Mouse (Mus musculus) lung, embryonic 14.5 days (tissue): ENCODE results near the gene Usp37. TPM values are rescaled to one million over a fixed set of nuclear protein-coding genes. Genes with fewer than 3 reads are reported as not detected.
A peak's percentile ranks its signal among the peaks of the same experiment; 100 is the strongest.

ENCODE experiments used
- ATAC-seq: fragments of 200-750 bp; cut with Nextera tagmentation; 2 replicates; pipeline ENCODE4 v1.8.0; 2017; ENCODE audit warnings: mild to moderate bottlenecking, moderate TSS enrichment, moderate library complexity; ENCODE audit not compliant: insufficient read depth
- DNase-seq: peaks from one replicate; pipeline ENCODE4 v3.0.0-alpha.2; 2015
- H3K27ac ChIP-seq: fragments of 300-500 bp; sonication (generic); 2 replicates; pipeline ENCODE4 v1.5.1; 2014; ENCODE audit warnings: low read depth, mild to moderate bottlenecking, moderate library complexity
- H3K27me3 ChIP-seq: fragments of 300-500 bp; sonication (generic); 2 replicates; pipeline ENCODE4 v1.6.1; 2014; ENCODE audit warnings: low read length, control low read depth; ENCODE audit not compliant: insufficient read depth
- H3K36me3 ChIP-seq: fragments of 300-500 bp; sonication (generic); 2 replicates; pipeline ENCODE4 v1.6.1; 2014; ENCODE audit warnings: control low read depth; ENCODE audit not compliant: insufficient read depth
- H3K4me1 ChIP-seq: fragments of 300-500 bp; sonication (generic); 2 replicates; pipeline ENCODE4 v1.6.1; 2014; ENCODE audit warnings: antibody characterized with exemption, control low read depth; ENCODE audit not compliant: insufficient read depth
- H3K4me2 ChIP-seq: fragments of 300-500 bp; sonication (generic); 2 replicates; pipeline ENCODE4 v1.6.1; 2014; ENCODE audit warnings: mild to moderate bottlenecking
- H3K4me3 ChIP-seq: fragments of 300-500 bp; sonication (generic); 2 replicates; pipeline ENCODE4 v1.5.1; 2014; ENCODE audit warnings: low read depth, low read length
- H3K9ac ChIP-seq: fragments of 300-500 bp; sonication (generic); 2 replicates; pipeline ENCODE4 v1.6.1; 2014
- H3K9me3 ChIP-seq: fragments of 300-500 bp; sonication (generic); 2 replicates; pipeline ENCODE4 v1.6.1; 2016; ENCODE audit warnings: low read depth, low read length, control low read depth
- CTCF ChIP-seq: IDR thresholded peaks from 2 replicates; pipeline ENCODE4 v1.5.1; 2016; ENCODE audit warnings: antibody characterized with exemption, low read depth
- WGBS: fragments of 180-500 bp; shearing (Covaris S2); extraction: QIAGEN DNeasy Blood & Tissue Kit; methylation state at CpG from one replicate; pipeline ENCODE4 v1.1.7; 2014; 5-methylcytosine and 5-hydroxymethylcytosine counted together
- microRNA counts: library from miRNA; unstranded; fragments of <30 nt; microRNA quantifications from one replicate; lab custom pipeline; 2016
- microRNA-seq: library from miRNA; unstranded; fragments of <30 nt; microRNA quantifications from one replicate; pipeline ENCODE4, GENCODE M21; 2016; ENCODE audit warnings: borderline number of aligned reads
- polyA plus RNA-seq: library from polyadenylated mRNA; unstranded; fragments of >200 nt; fragmentation: Nextera tagmentation; extraction: Ambion mirVana; gene quantifications from 2 replicates; pipeline ENCODE4 v1.2.1, GENCODE M21; 2014

Usp37 gene
- polyA plus RNA-seq, 1 experiment from 2014 or later, result 40.4 TPM

DNA sequence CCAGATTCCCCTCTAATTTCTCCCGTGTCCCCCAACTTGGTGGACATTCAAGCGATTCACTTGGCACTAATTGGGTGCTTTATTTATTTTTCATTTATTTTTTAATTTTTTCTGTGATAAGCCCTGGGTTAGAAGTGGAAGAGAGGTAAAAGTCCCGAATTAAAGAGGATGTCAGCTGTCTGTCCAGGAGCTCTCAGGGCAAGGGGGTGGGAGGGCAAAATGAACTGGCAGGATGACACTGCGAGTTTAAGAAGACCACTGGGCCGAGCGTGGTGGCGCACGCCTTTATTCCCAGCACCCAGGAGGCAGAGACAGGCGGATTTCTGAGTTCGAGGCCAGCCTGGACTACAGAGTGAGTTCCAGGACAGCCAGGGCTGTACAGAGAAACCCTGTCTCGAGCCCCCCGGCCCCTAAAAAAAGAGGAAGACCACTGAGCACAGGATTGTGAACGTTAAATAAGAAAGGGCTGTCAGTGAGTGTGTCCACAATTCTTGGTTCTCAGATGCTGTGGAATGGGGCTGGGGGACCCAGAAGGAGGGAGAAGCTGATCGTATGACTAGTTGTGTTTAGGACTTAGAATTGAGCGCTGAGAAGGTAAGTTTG lies 156.6 kb downstream of the Usp37 start:
- ATAC-seq (no peak), DNase-seq (no peak)
- Histone ChIP-seq H3K36me3 (no peaks in the 10 kb centered on the region), H3K9me3 (no peaks in the 10 kb centered on the region), H3K27me3 (no peaks in the 10 kb centered on the region), H3K9ac (no peak overlapping the region), H3K4me3 (peak overlapping the region; percentile 53), H3K4me2 (peak overlapping the region; percentile 66), H3K27ac (peak overlapping the region; percentile 99), H3K4me1 (peaks cover 12% of the 10 kb centered on the region)
- 52% methylated on average over 15 of the region's 15 CpGs for WGBS
- no peak for TF ChIP-seq CTCF

DNA sequence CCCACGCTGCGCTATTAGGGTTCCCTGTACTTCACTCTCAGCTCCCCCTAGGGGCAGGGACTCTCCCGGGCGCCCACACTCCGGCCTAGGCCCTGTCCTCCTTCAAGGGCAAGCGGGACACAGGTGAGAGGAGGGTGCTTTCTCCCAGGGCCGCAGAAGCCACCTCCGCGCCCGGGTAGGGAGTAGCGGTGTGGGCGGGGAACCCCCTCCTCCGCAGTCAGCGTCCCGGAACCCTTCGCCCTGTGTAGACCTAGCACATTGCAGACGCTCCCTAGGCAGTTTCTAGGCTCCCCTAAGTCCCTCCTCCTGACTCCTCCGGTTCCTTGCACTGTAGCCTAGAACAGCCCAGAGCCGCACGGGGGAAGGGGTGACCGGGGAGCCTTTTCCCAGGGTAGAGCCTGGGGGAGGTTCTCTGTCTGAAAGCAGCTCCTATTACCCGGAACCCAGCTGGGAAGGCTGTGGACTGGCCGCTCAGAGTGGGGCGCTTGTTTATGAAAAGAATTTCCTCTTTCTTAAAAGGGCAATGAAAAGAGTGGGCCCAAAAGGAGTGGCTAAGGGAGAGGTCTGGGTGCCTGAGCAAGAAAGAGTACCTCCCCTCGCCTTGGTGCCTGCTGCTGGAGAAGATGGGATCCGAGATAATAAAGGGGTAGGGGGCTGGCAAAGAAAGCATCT lies 157.2 kb downstream of the Usp37 start:
- WGBS, result under 1% methylated on average over 26 of the region's 26 CpGs

DNA sequence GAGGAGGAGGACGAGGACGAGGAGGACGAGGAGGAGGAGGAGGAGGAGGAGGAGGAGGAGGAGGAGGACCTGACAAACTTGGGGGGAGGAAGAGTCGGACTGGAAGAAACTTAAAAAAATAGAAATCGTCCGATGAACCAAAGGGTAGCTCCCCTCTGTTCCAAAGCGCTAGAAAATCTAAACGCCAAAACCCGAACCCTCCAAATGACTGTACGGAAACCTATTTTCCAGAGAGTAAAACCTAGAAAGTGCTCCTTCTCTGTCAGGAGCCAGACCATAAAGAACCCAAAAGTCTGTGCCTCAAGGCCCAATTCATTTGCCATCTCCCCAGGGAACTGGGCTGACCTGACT lies 157.7 kb downstream of the Usp37 start:
- H3K36me3 ChIP-seq, result no peaks in the 10 kb centered on the region
- WGBS, result 47% methylated on average over 7 of the region's 10 CpGs
- peak overlapping the region; percentile 53 for H3K4me3 ChIP-seq
- no peaks in the 10 kb centered on the region for H3K27me3 ChIP-seq
- H3K9ac ChIP-seq, result peak overlapping the region; percentile 71
- peaks cover 12% of the 10 kb centered on the region for H3K4me1 ChIP-seq
- peak overlapping the region; percentile 66 for H3K4me2 ChIP-seq
- peak overlapping the region; percentile 99 for H3K27ac ChIP-seq
- ATAC-seq (no peak), DNase-seq (no peak)
- no peak for TF ChIP-seq CTCF
- no peaks in the 10 kb centered on the region for H3K9me3 ChIP-seq

More for the DNA sequence above, 157.2 kb downstream of the Usp37 start:
- H3K9me3 ChIP-seq, result no peaks in the 10 kb centered on the region
- peak overlapping the region; percentile 71 for H3K9ac ChIP-seq
- DNase-seq, result peak; percentile 97
- peak overlapping the region; percentile 99 for H3K27ac ChIP-seq
- TF ChIP-seq CTCF, result peak; percentile 62
- H3K27me3 ChIP-seq, result no peaks in the 10 kb centered on the region
- H3K4me3 ChIP-seq, result peak overlapping the region; percentile 53
- ATAC-seq, result peak; percentile 91
- H3K36me3 ChIP-seq, result no peaks in the 10 kb centered on the region
- peaks cover 12% of the 10 kb centered on the region for H3K4me1 ChIP-seq
- H3K4me2 ChIP-seq, result peak overlapping the region; percentile 66

DNA sequence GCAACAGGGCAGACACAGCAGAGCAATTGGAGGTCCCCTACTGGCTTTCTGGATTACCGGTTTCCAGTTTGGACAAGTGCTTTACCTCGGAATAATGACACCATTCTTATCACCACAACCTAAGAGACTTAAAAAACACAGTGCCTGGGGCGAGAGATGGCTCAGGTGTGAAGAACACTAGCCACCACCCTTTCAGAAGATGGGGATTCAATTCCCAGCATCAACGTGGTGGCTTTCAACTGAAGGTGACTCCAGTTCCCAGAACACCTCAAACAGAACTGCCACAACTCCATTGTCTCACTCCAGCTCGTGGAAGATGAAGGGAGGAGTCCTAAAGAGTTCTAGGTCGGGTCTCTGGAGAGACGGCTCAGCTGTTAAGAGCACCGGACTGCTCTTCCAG lies 158.6 kb downstream of the Usp37 start:
- no peak for TF ChIP-seq CTCF

More for the DNA sequence above, 158.6 kb downstream of the Usp37 start:
- ATAC-seq (no peak), DNase-seq (no peak)
- Histone ChIP-seq H3K4me1 (peaks cover 7% of the 10 kb centered on the region), H3K4me2 (no peak overlapping the region), H3K9me3 (no peaks in the 10 kb centered on the region), H3K4me3 (no peak overlapping the region), H3K9ac (no peak overlapping the region), H3K27me3 (no peaks in the 10 kb centered on the region), H3K36me3 (no peaks in the 10 kb centered on the region), H3K27ac (no peak overlapping the region)
- 83% methylated on average over 8 of the region's 8 CpGs for WGBS

MicroRNA genes within 50 kb of the gene (microRNA counts, 519-probe panel; counts per million panel counts)
- 3,580 counts per million, percentile 74 among the panel's probes with 10 or more counts for microRNA mmu-miR-26b (lab: Ali Mortazavi, UCI)

Small RNA genes within 50 kb of the gene (microRNA-seq; reads per million reads assigned to microRNA genes)
- not detected for gene Gm25035
- gene Mir26b, result 39,333 reads per million, percentile 98 among the genes with 10 or more reads in this experiment

Other genes with a start within 250 kb of the Usp37 start
- gene Tmbim1, start 238.7 kb downstream of the Usp37 start, polyA plus RNA-seq, result 25.5 and 29.8 TPM in 2 replicates
- 0.62 and 0.63 TPM in 2 replicates for gene Catip, start 182.2 kb downstream of the Usp37 start, polyA plus RNA-seq
- 3.1 and 3.5 TPM in 2 replicates for gene Slc11a1, start 169.1 kb downstream of the Usp37 start, polyA plus RNA-seq
- 99.4 and 102 TPM in 2 replicates for gene Ctdsp1, start 152.8 kb downstream of the Usp37 start, polyA plus RNA-seq
- 0.42 and 0.43 TPM in 2 replicates for gene Vil1, start 134.9 kb downstream of the Usp37 start, polyA plus RNA-seq
- 85.4 and 87.6 TPM in 2 replicates for gene Cnot9, start 38.2 kb downstream of the Usp37 start, polyA plus RNA-seq
- 0.45 and 0.68 TPM in 2 replicates for gene Plcd4, start 1.4 kb downstream of the Usp37 start, polyA plus RNA-seq
- gene Zfp142, start 44.0 kb upstream of the Usp37 start, polyA plus RNA-seq, result 9.9 and 11.6 TPM in 2 replicates
- 17.8 and 21.3 TPM in 2 replicates for gene Bcs1l, start 44.0 kb upstream of the Usp37 start, polyA plus RNA-seq
- gene Rnf25, start 57.1 kb upstream of the Usp37 start, polyA plus RNA-seq, result 5.3 and 7.5 TPM in 2 replicates
- 5.8 and 7.4 TPM in 2 replicates for gene Stk36, start 57.2 kb upstream of the Usp37 start, polyA plus RNA-seq
- 32.6 and 37.9 TPM in 2 replicates for gene Ttll4, start 117.5 kb upstream of the Usp37 start, polyA plus RNA-seq
- 1.9 and 2.2 TPM in 2 replicates for gene Cyp27a1, start 169.3 kb upstream of the Usp37 start, polyA plus RNA-seq
- 0.12 and 0.29 TPM in 2 replicates for gene Prkag3, start 204.9 kb upstream of the Usp37 start, polyA plus RNA-seq
- gene Wnt6, start 227.6 kb upstream of the Usp37 start, polyA plus RNA-seq, result 0.53 and 0.57 TPM in 2 replicates
- gene Wnt10a, start 247.2 kb upstream of the Usp37 start, polyA plus RNA-seq, result not detected in 2 replicates